Mouse (Mus musculus): ENCODE measurements around the gene Rbfox1. TPM values are rescaled to one million over a fixed set of nuclear protein-coding genes. Genes with fewer than 3 reads are reported as not detected.

Gene Rbfox1
- total RNA-seq (2021) = 100 to 1,000 TPM; 410 to 420 TPM

DNA sequence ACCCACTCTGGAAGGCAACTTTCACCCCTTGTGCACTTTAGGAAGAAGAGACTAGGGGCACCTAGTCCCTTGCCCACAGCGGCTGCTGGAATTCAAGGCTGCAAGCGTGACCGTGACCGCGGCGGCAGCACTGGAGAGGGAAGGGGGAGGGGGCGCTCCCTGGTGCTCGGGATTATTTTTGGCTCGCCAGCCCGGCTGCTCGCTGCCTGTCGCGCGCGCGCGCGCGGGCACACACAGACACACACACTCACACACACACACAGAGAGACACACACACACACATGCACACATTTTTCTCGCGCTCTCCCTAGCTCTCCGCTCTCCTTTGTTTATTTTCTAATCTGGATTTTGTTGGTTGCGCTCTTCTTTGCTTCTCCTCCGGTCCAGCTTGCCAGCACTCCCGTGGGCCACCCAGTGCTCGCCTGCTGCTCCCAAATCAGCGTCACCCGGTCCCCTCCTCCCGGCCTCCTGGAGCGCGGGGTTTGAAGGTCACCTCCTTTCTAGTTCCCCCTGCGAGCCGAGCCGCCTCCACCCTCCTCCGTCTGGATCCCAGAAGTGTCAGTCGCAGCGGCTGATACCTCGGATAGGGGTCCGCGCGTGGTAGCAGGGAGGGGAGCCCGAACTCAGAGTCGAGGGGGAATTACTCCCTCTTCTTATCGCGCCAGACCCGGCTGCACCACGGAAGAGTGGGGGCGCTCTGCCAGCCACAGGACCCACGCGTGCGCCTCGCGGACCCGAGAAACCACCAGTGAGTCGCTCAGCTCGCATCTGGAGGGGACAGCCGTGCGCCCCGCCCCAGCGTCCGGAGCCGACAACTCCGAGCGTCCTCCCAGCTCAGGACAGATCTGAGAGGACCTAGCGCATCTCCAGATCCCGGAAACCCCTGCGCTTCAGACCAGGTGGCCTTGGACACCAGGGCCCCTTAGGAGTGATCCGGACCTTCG, at the start of gene Rbfox1:
Rbfox1 (plus strand) TSS at position 610 of the 944 bp plus-strand sequence.
- DNase-seq = peak; percentile 64 to 70

DNA sequence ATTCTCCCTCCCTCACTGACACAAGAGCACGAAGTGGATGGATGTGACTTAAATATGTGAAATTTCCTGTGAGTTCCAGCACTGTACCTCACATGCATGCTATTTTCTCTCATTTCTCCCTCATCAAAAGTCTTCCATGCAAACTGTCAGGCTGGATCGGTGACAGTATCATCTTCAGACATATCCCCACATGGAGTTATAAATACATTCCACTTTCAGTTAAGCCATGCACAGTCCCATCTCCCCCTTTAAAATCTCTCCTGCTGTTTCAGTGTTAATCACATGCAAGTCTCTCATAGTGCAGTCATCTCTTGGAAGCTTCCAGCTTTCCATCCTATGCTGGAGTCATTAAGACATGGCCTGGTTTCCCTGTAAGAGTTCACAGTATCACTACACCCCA, 48.4 kb upstream of the Rbfox1 start:
- no peak for DNase-seq

GRCm38 (mm10) chr16:5841167-5841566, 44.0 kb upstream of the Rbfox1 start:
- no peak for DNase-seq

- DNase-seq = no peak
Observed at GRCm38 (mm10) chr16:5845645-5846044, 39.5 kb upstream of the Rbfox1 start.

DNA sequence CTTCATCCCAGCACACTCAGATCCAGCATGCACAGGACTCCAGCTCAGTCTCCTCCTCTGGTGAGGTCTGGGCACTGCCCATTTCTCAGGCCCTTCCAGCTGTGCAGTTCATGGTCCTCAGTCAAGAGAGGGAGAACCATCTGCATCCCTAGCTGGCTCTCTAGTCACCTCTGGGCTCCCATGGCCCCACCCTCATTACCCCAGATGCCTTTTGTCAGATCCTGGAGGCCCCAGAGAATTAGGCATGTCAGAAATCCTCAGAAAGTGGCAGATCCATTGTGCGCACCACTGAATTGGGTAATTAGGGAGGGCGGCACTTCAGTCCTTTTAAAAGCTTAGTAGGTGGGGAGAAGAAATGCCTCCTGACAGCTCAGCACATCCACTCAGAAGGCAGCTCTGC, 32.1 kb upstream of the Rbfox1 start:
- DNase-seq = no peak

DNA sequence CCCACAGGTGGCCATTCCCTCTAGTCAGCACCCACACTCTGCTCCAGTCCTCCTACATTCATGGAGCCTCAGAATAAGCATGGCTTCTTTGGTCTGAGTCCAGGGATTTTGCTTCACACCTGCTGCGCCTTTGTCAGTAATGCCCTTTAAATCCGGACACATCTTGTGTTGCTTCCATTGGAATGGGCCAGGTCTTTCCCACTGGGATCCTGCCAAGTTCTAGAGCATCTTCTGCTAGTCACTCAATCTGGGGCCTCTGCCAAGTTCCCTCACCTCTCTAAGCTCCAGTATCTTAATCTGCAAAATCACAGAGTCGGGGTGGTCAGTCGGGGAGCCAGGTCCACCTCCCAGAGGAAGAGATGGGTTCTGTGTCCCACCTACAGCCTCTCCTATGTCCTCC, 20.8 kb upstream of the Rbfox1 start:
- no peak for DNase-seq

DNA sequence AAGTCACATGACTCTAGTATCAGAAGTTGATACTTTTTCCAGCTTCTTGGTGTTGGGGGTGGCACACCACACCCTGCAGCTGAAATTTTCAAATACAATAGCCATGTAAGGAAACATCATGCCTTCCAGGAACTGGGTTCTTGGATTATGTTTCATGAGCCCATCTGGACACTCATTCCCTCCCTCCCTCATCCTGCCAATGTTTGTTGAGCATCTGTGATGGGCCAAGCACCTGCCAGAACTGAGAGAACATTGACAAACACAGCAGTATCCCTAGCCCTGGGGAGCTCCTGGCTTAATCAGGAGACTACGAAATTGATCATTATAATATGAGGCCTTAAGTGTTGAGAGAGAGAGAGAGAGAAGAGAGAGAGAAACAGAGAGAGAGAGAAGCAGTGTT, 18.2 kb upstream of the Rbfox1 start:
- DNase-seq = peak; percentile 37 to 45

DNA sequence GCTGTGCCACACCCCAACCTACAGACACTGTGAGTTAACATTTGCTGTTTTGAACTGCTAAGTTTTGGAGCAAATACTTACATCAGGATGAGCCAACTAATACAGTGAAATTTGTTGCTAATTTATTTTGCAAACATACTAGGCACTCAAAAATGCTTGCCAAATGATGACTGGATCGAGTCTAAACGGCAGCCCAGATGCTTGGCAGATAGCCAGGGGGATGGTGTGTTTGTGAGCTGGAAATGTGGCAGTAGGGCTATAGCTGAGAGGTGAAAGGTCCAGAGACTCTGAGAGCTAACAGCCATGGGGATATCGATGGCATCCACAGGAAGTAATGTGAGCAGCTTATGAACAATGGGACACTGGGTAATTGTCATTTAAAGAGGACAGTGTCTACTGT, 14.8 kb upstream of the Rbfox1 start:
- no peak for DNase-seq

- peak in 1 of 2 experiments; percentile 36 for DNase-seq
Observed at GRCm38 (mm10) chr16:5881820-5882219, 3.3 kb upstream of the Rbfox1 start.

DNA sequence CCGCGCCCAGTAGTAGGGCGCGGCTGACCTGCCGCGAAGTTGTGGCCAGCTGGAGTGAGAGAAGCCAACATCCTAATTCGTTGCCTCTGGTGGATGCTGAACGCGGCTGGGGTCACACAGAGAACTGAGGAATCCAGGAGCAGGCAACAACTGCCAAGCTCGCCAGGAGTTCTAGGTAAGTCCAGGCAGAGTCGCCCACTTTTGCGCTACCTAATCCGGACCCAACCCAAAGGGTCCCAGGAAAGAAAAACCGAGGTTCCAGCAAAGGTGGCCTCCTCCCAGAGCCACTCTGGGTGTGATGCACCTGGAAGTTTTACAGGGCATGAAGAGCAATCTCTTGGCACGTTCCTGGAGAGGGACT, 515 bp downstream of the Rbfox1 start:
- no peak for DNase-seq

- peak in 1 of 2 experiments; percentile 31 for DNase-seq
Observed at GRCm38 (mm10) chr16:5895564-5895963, 10.4 kb downstream of the Rbfox1 start.

- DNase-seq = no peak
Observed at GRCm38 (mm10) chr16:5898330-5898729, 13.2 kb downstream of the Rbfox1 start.

DNA sequence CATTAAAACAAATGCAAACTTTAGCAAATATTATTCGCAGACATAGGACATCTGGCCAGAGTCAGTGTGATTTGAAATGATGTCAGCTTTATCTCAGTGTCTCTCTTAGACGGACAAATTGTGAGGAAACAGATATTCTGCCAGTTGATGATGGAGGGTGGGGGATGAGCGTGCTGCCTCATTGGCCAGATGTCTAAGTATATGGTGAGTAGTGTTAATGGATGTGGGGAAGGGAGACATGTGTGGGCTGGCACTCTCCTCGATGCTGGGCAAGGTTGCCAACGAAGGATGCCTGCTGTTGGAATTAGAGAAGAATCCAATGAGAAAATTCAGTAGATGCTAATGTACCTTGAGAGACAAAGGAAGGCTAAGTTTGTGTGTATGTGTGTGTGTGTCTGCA, 25.6 kb downstream of the Rbfox1 start:
- DNase-seq = no peak

DNA sequence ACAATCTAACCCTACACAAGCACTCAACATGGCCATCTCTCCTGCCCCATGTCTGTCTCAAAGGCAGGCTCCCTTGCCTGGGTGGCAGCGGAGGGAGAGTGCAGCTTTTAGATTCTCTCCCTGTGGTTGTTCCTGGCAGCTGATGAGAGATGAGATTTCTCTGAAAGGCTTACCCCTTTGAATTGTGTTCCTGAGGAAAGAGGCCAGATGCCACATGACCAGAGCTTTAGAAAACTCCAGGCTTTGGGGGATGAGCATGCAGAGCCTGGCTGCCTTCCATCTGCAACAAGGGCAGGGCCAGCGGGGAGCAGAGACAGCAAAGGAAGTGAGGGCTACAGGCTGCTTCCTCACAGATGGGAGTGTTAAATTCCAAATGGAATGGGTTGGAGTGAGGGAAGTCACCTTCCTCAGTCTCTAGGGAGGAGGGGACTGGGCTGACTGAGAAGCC, 26.7 kb downstream of the Rbfox1 start:
- DNase-seq = peak; percentile 69 to 71

DNA sequence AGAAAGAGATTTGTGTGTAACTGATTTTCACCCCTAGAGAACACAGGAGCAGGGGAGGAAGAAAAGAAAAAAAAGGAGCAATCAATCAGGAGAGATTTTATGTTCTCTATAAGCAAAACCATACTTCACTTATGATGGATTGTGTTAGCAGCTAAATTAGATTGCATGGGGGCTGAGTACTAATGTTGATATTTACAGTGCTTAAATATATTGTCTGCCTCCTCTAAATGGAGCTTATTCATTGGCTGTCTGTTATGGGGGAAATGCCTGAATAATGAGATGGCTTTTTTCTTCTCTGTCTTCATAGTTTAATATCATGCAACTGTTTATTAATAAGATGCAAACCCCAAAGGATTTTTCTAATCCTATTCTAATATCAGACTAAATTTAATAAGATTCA, 32.8 kb downstream of the Rbfox1 start:
- no peak for DNase-seq

GRCm38 (mm10) chr16:5926986-5927385, 41.8 kb downstream of the Rbfox1 start:
- no peak for DNase-seq

GRCm38 (mm10) chr16:5931680-5932079, 46.5 kb downstream of the Rbfox1 start:
- peak; percentile 75 to 81 for DNase-seq

DNA sequence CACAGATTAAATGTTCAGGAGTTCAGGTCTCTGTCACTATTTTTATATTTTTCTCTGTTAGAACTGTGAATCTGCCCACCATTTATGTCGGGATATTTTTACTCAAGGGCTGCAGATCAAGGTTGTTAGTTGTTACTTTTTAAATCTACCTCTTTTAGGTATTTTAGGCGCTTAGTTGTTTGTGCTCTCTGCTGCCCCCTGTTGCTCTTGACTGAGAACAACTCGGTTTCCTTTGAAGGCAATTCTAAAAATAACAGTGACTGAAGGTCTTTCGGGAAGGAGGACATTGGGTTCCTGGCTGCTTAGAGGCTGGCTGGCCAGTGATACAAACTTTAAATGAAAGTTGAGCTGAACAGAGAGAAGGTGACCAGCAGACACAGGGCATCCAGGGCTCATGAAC, 54.9 kb downstream of the Rbfox1 start:
- no peak for DNase-seq

- DNase-seq = peak in 1 of 2 experiments; percentile 45
Observed at GRCm38 (mm10) chr16:5945682-5946081, 60.5 kb downstream of the Rbfox1 start.

DNA sequence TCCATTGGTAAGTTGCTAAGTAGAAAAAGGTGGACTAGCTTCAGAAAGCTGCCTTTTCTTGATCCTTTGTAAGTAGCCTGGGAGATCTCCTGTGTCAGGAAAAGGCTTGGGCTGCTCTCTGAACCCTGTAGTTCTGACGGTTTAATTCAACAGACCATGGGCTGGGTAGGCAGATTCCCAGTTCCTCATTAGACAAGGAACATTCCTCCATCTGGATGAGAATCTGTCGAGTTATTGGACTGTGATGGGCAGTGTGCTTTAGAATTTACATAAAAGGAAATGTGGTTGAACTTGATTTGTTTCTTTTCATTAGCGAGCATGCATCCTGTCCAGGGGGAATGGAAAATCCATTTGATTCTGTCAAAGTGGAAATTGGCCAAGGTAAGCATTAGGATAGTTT, 68.0 kb downstream of the Rbfox1 start:
- no peak for DNase-seq

GRCm38 (mm10) chr16:5957418-5957817, 72.3 kb downstream of the Rbfox1 start:
- no peak for DNase-seq

- DNase-seq = peak; percentile 34 to 41
Observed at GRCm38 (mm10) chr16:5961786-5962185, 76.6 kb downstream of the Rbfox1 start.

DNA sequence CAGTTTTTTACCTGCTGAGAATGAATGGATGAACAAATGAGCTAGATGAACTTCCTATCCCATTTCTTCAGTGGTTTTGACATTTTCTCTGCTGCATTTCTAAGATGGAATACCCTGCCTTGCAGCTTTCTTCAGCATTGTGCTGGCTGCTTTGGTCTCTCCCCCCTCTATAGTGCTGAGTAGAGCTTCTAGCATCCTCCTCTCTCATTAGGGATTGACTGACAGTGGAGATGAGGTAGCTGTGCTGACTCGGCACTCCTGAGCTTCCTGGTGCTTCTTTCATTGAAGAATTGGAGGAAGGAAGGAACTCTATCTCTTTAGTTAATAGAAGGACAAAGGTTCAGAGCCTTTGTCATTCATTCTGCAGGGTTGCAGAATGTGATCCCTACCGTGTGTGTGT, 89.0 kb downstream of the Rbfox1 start:
- DNase-seq = no peak
